Mouse (Mus musculus) heart, embryonic 14.5 days (tissue): ENCODE results near the gene Tmem186. TPM values are rescaled to one million over a fixed set of nuclear protein-coding genes. Genes with fewer than 3 reads are reported as not detected.

Experiments used
- ATAC-seq: fragments of 200-750 bp; cut with Nextera tagmentation; 2 replicates; pipeline ENCODE4 v1.8.0; 2017; ENCODE audit warnings: low read depth, moderate TSS enrichment; ENCODE audit not compliant: insufficient number of reproducible peaks, insufficient read depth, low FRiP score
- H3K27ac ChIP-seq, 2 experiments: fragments of 200-500 bp in 1 of 2; fragments of 300-500 bp in 1 of 2; sonication (generic) in 1 of 2; replicated peaks in 1 of 2; 2 replicates each; pipeline ENCODE4 v1.5.1; 2012 to 2014; ENCODE audit warnings: low read depth in 2 of 2, low read length in 2 of 2, control low read depth in 1 of 2, mild to moderate bottlenecking in 1 of 2, mixed read lengths in 1 of 2; ENCODE audit not compliant: control insufficient read depth in 1 of 2, insufficient read depth in 1 of 2
- H3K27me3 ChIP-seq: fragments of 300-500 bp; sonication (generic); 2 replicates; pipeline ENCODE4 v1.6.1; 2014; ENCODE audit warnings: mild to moderate bottlenecking, low read length, control low read depth; ENCODE audit not compliant: control insufficient read depth, insufficient read depth
- H3K36me3 ChIP-seq: fragments of 300-500 bp; sonication (generic); 2 replicates; pipeline ENCODE4 v1.6.1; 2014; ENCODE audit warnings: mild to moderate bottlenecking, control low read depth, low read length, mixed read lengths; ENCODE audit not compliant: control insufficient read depth, insufficient read depth
- H3K4me1 ChIP-seq, 2 experiments: fragments of 200-500 bp in 1 of 2; fragments of 300-500 bp in 1 of 2; sonication (generic) in 1 of 2; 2 replicates each; pipeline ENCODE4 v1.6.1; 2012 to 2014; ENCODE audit warnings: low read length in 2 of 2, control low read depth in 1 of 2, mixed read lengths in 1 of 2; ENCODE audit not compliant: control insufficient read depth in 2 of 2, insufficient read depth in 2 of 2
- H3K4me2 ChIP-seq: fragments of 300-500 bp; sonication (generic); 2 replicates; pipeline ENCODE4 v1.6.1; 2014; ENCODE audit warnings: mild to moderate bottlenecking, low read length
- H3K4me3 ChIP-seq, 2 experiments: fragments of 200-500 bp in 1 of 2; fragments of 300-500 bp in 1 of 2; sonication (generic) in 1 of 2; 2 replicates each; pipeline ENCODE4 v1.5.1; 2012 to 2014; ENCODE audit warnings: low read length in 2 of 2, mild to moderate bottlenecking in 2 of 2, control low read depth in 1 of 2, low read depth in 1 of 2, moderate library complexity in 1 of 2; ENCODE audit not compliant: control insufficient read depth in 1 of 2, insufficient read depth in 1 of 2
- H3K9ac ChIP-seq: fragments of 300-500 bp; sonication (generic); 2 replicates; pipeline ENCODE4 v1.6.1; 2014; ENCODE audit warnings: mild to moderate bottlenecking, low read length
- H3K9me3 ChIP-seq: fragments of 300-500 bp; sonication (generic); 2 replicates; pipeline ENCODE4 v1.6.1; 2016; ENCODE audit warnings: low read length, control low read depth; ENCODE audit not compliant: control insufficient read depth
- WGBS: fragments of 180-500 bp; shearing (Covaris S2); extraction: QIAGEN DNeasy Blood & Tissue Kit; methylation state at CpG from one replicate; pipeline ENCODE4 v1.1.7; 2014; 5-methylcytosine and 5-hydroxymethylcytosine counted together
- polyA plus RNA-seq: library from polyadenylated mRNA; unstranded; fragments of >200 nt; fragmentation: Nextera tagmentation; extraction: Ambion mirVana; gene quantifications from 2 replicates; pipeline ENCODE4 v1.2.1, GENCODE M21; 2014

Gene Tmem186
- polyA plus RNA-seq, 1 experiment from 2014 or later = 13.8 TPM

- Histone ChIP-seq H3K27ac (no peak overlapping the region), H3K4me3 (no peak overlapping the region), H3K4me1 (no peaks in the 10 kb centered on the region), H3K36me3 (peaks cover 37% of the 10 kb centered on the region), H3K9ac (no peak overlapping the region), H3K27me3 (no peaks in the 10 kb centered on the region), H3K9me3 (no peaks in the 10 kb centered on the region), H3K4me2 (no peak overlapping the region)
- WGBS = 62% methylated on average over 2 of the region's 2 CpGs
- ATAC-seq = no peak
Measured at GRCm38 (mm10) chr16:8630419-8630818, 7.1 kb downstream of the Tmem186 start.

DNA sequence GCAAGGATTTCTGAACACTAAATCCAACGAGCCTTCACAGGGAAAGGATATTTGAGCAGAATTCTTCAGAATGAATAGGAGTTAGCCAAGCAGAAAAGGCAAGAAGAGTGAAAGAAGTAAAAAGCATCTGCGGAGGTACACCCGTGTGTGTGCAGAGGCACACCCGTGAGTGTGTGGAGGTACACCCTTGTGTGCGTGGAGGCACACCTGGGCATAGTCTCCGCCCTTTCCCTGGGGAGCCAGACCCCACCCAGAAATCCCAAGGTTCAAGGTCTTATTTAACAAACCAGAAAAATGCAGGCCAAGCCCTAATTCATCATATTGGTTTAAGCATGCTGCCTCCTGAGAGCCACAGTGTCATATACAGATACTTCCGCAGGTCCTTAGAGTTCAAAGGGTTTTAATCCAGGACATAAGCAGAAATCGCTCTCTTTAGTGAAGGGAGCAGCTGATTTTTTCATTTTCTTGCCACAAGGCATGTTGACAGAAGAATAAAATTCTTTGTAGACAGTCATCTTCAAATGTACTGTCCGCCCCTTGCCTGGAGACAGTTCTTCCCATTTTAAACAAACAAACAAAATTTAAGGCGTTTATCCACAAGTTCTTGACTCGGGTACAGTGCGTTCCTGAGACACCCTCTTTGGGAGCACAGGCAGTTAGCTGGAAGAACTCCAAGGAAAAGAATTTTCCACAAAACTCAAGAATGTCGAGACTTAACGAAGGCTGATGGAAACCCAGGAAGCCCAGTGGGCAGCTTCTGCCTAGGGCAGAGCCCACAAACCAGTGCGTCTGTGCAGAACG lies 17.0 kb downstream of the Tmem186 start:
- peaks cover 11% of the 10 kb centered on the region; the same call in 1 of the 2 replicates for H3K36me3 ChIP-seq
- ATAC-seq = no peak
- H3K27ac ChIP-seq = no peak overlapping the region
- no peak overlapping the region for H3K9ac ChIP-seq
- H3K4me2 ChIP-seq = no peak overlapping the region
- no peaks in the 10 kb centered on the region for H3K4me1 ChIP-seq
- H3K4me3 ChIP-seq = no peak overlapping the region
- no peaks in the 10 kb centered on the region for H3K9me3 ChIP-seq
- 82% methylated on average over 16 of the region's 16 CpGs for WGBS
- H3K27me3 ChIP-seq = no peaks in the 10 kb centered on the region

GRCm38 (mm10) chr16:8619659-8620314 lies 17.7 kb downstream of the Tmem186 start:
- no peak overlapping the region for H3K9ac ChIP-seq
- no peak overlapping the region for H3K4me3 ChIP-seq
- peaks cover 13% of the 10 kb centered on the region; the same call in 1 of the 2 replicates for H3K36me3 ChIP-seq
- H3K27me3 ChIP-seq = no peaks in the 10 kb centered on the region
- no peak overlapping the region for H3K27ac ChIP-seq
- no peaks in the 10 kb centered on the region for H3K4me1 ChIP-seq
- H3K4me2 ChIP-seq = no peak overlapping the region
- WGBS = 69% methylated on average over 10 of the region's 10 CpGs
- no peaks in the 10 kb centered on the region for H3K9me3 ChIP-seq
- ATAC-seq = no peak

DNA sequence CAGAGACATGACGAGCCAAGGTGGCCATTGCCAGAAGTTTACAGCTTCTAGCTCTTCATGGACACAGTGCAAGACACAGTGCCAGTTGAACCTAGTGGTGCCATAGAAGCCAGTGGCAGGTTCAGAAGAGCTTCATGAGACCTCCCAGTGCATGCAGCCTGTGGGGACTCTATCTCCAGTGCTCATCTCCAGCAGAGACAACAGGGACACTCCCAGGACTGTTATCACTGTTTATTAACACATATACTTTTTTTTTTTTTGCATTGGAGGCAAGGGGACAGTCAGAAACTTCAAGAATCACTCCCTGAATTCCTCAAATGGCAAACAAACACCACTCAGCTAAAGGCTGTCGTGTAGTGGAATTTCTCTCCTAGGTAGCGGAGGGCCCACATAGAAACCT lies 24.1 kb downstream of the Tmem186 start:
- 80% methylated on average over 3 of the region's 3 CpGs for WGBS
- no peak overlapping the region for H3K4me3 ChIP-seq
- no peaks in the 10 kb centered on the region for H3K27me3 ChIP-seq
- H3K9me3 ChIP-seq = no peaks in the 10 kb centered on the region
- no peak overlapping the region for H3K9ac ChIP-seq
- no peak overlapping the region for H3K4me2 ChIP-seq
- H3K27ac ChIP-seq = no peak overlapping the region
- H3K36me3 ChIP-seq = peaks cover 16% of the 10 kb centered on the region
- ATAC-seq = no peak
- no peaks in the 10 kb centered on the region for H3K4me1 ChIP-seq

- Histone ChIP-seq H3K4me1 (no peaks in the 10 kb centered on the region), H3K9me3 (no peaks in the 10 kb centered on the region), H3K36me3 (peaks cover 16% of the 10 kb centered on the region), H3K4me3 (no peak overlapping the region), H3K27ac (no peak overlapping the region), H3K9ac (no peak overlapping the region), H3K4me2 (no peak overlapping the region), H3K27me3 (no peaks in the 10 kb centered on the region)
- WGBS = 77% methylated on average over 4 of the region's 4 CpGs
- ATAC-seq = no peak
Measured at GRCm38 (mm10) chr16:8613039-8613438, 24.5 kb downstream of the Tmem186 start.

- H3K4me2 ChIP-seq = no peak overlapping the region
- no peaks in the 10 kb centered on the region for H3K9me3 ChIP-seq
- H3K9ac ChIP-seq = no peak overlapping the region
- H3K27ac ChIP-seq = no peak overlapping the region
- WGBS = 74% methylated on average over 8 of the region's 8 CpGs
- no peaks in the 10 kb centered on the region for H3K4me1 ChIP-seq
- H3K27me3 ChIP-seq = no peaks in the 10 kb centered on the region
- peaks cover 11% of the 10 kb centered on the region for H3K36me3 ChIP-seq
- H3K4me3 ChIP-seq = no peak overlapping the region
- ATAC-seq = no peak
Measured at GRCm38 (mm10) chr16:8612214-8613005, 25.1 kb downstream of the Tmem186 start.

DNA sequence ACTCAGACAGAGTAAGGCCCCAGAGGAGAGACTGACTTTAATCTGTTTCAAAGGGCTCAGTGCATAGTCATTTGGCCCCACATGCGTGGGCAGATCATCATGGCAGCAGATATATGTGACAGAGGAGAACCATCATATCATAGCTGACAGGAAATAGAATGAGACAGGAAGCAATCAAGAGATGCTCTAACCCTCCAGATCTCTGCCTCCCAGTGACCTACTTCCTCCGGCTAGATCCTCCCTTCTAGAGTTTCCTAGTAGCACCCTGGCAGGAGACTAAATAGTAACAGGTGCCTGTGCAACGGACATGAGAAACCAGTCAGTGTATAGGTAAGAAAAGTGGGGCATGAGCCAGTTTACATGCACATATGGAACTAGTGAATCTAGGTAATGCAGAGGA lies 27.1 kb downstream of the Tmem186 start:
- no peak for ATAC-seq
- Histone ChIP-seq H3K4me1 (no peaks in the 10 kb centered on the region), H3K4me3 (no peak overlapping the region), H3K27me3 (no peaks in the 10 kb centered on the region), H3K4me2 (no peak overlapping the region), H3K27ac (no peak overlapping the region), H3K9ac (no peak overlapping the region), H3K36me3 (peaks cover 13% of the 10 kb centered on the region; the same call in 1 of the 2 replicates), H3K9me3 (no peaks in the 10 kb centered on the region)
- 67% methylated on average over 3 of the region's 3 CpGs for WGBS
